Mouse (Mus musculus) liver, embryonic 14.5 days (tissue): ENCODE results near the gene 0610030E20Rik. TPM values are rescaled to one million over a fixed set of nuclear protein-coding genes. Genes with fewer than 3 reads are reported as not detected.

Source experiments
- ATAC-seq: fragments of 200-750 bp; cut with Nextera tagmentation; 2 replicates; pipeline ENCODE4 v1.8.0; 2017; ENCODE audit warnings: moderate number of reproducible peaks, mild to moderate bottlenecking, moderate library complexity; ENCODE audit not compliant: insufficient read depth
- DNase-seq, 3 experiments: peaks; one replicate each; pipeline ENCODE4 v3.0.0-alpha.2; 2012 to 2013; ENCODE audit warnings: low read depth in 3 of 3, low spot score in 3 of 3
- H3K27ac ChIP-seq: fragments of 300-500 bp; sonication (generic); 2 replicates; pipeline ENCODE4 v1.5.1; 2014; ENCODE audit warnings: moderate library complexity, mild to moderate bottlenecking, control low read depth, inconsistent platforms
- H3K27me3 ChIP-seq: fragments of 300-500 bp; sonication (generic); 2 replicates; pipeline ENCODE4 v1.6.1; 2014; ENCODE audit warnings: mild to moderate bottlenecking, low read length, moderate library complexity; ENCODE audit not compliant: control insufficient read depth, insufficient read depth
- H3K36me3 ChIP-seq: fragments of 300-500 bp; sonication (generic); replicated peaks from 2 replicates; pipeline ENCODE4 v1.6.1; 2014; ENCODE audit warnings: low read depth; ENCODE audit not compliant: control insufficient read depth, insufficient read depth
- H3K4me1 ChIP-seq, 2 experiments: fragments of 200-500 bp in 1 of 2; fragments of 300-500 bp in 1 of 2; sonication (generic) in 1 of 2; replicated peaks; 2 replicates each; pipeline ENCODE4 v1.6.1; 2012 to 2014; ENCODE audit warnings: antibody characterized with exemption in 1 of 2, inconsistent platforms in 1 of 2, low read length in 1 of 2; ENCODE audit not compliant: control insufficient read depth in 2 of 2, insufficient read depth in 2 of 2
- H3K4me2 ChIP-seq: fragments of 300-500 bp; sonication (generic); 2 replicates; pipeline ENCODE4 v1.6.1; 2014; ENCODE audit warnings: low read depth, mild to moderate bottlenecking, control low read depth, moderate library complexity
- H3K4me3 ChIP-seq, 2 experiments: fragments of 200-500 bp in 1 of 2; fragments of 300-500 bp in 1 of 2; sonication (generic) in 1 of 2; 2 replicates each; pipeline ENCODE4 v1.5.1; 2012 to 2014; ENCODE audit warnings: low read depth in 2 of 2, low read length in 2 of 2, mild to moderate bottlenecking in 2 of 2, control low read depth in 1 of 2, inconsistent platforms in 1 of 2, moderate library complexity in 1 of 2; ENCODE audit not compliant: insufficient read depth in 1 of 2
- H3K9ac ChIP-seq: fragments of 300-500 bp; sonication (generic); replicated peaks from 2 replicates; pipeline ENCODE4 v1.6.1; 2014; ENCODE audit warnings: mild to moderate bottlenecking, control low read depth, moderate library complexity
- H3K9me3 ChIP-seq: fragments of 300-500 bp; sonication (generic); 2 replicates; pipeline ENCODE4 v1.6.1; 2016; ENCODE audit warnings: low read length, mixed read lengths; ENCODE audit not compliant: control insufficient read depth
- CTCF ChIP-seq: IDR thresholded peaks from 2 replicates; pipeline ENCODE4 v1.5.1; 2016; ENCODE audit warnings: antibody characterized with exemption, low read depth, control low read depth
- EP300 ChIP-seq: IDR thresholded peaks from 2 replicates; pipeline ENCODE4 v1.6.1; 2016; ENCODE audit warnings: antibody characterized with exemption, low read depth
- WGBS: fragments of 180-500 bp; shearing (Covaris S2); extraction: QIAGEN DNeasy Blood & Tissue Kit; methylation state at CpG from one replicate; pipeline ENCODE4 v1.1.7; 2014; ENCODE audit not compliant: insufficient replicate concordance; 5-methylcytosine and 5-hydroxymethylcytosine counted together
- polyA plus RNA-seq, 2 experiments: library from polyadenylated mRNA; depleted of rRNA in 1 of 2; stranded (reverse) in 1 of 2; unstranded in 1 of 2; fragments of >200 nt; fragmentation: Nextera tagmentation in 1 of 2; extraction: Ambion mirVana in 1 of 2; gene quantifications; 2 replicates each; pipeline versions ENCODE4 v1.2.1 to v1.2.3; 2012 to 2014

The 0610030E20Rik gene
- polyA plus RNA-seq, 2 experiments: 7.9 to 10.1 TPM

DNA sequence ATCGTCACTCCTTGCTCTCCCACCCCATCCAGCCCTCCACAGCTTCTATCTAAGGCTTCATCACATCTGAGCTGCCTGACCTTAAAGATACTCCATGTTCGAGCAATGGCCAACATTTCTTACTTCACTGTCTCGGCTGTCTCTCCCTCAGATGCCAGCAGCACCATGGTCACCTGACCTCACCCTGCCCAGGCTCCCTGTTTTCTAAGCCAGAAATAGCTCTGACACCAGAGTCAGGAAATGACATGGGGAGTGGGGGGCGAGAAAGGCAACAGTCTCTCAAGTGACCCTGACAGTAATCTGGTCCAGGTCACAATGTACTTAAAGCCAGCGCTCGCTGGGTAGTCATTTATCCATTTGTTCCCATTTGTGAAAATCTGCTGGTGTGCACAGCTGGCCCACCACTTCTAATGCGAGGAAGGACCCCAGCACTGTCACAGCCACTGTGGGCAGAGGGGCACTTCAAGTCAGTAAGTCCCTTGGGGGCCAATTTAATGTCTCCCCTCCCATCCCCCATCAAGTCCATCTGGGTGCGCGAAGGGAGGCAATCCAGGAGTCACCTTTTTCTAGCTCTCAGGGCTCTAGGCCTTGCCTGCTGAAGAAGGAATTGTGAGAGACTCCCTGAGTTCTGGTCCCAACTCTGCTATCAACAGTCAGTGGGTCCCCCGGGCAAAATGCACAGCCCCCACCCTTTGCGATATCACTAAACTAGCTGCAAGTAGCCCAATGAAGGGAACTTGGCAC, 33.8 kb upstream of the 0610030E20Rik start:
- H3K4me1 ChIP-seq: no peaks in the 10 kb centered on the region
- H3K27me3 ChIP-seq: no peaks in the 10 kb centered on the region
- TF ChIP-seq CTCF: no peak
- no peak for TF ChIP-seq EP300
- no peak for ATAC-seq
- H3K9ac ChIP-seq: no peak overlapping the region
- no peaks in the 10 kb centered on the region for H3K9me3 ChIP-seq
- DNase-seq: no peak
- no peak overlapping the region for H3K4me3 ChIP-seq
- H3K4me2 ChIP-seq: no peak overlapping the region
- no peak overlapping the region for H3K27ac ChIP-seq
- 76% methylated on average over 11 of the region's 11 CpGs for WGBS
- peaks cover 24% of the 10 kb centered on the region for H3K36me3 ChIP-seq

DNA sequence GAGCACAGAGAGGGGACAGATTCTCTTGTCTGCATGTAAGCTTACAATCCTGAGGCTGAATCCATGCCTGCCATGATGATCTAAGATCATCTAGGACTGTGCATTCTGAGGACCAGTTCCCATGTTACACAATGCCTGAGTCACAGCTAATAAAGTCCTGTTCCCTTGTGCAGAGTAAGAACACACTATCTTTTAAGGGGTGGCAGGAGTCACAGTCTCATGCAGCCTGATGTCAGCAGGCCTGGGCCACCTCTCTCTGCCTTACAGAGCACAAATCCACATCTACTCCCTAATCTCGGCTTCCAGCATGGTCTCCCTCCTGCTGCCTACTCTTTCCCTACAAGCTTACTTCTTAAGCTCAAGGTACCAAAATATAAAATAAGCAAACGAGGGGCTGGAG, 31.7 kb upstream of the 0610030E20Rik start:
- DNase-seq (no peak), ATAC-seq (no peak)
- no peak overlapping the region for H3K4me3 ChIP-seq
- H3K36me3 ChIP-seq: peaks cover 45% of the 10 kb centered on the region
- H3K27ac ChIP-seq: no peak overlapping the region
- H3K27me3 ChIP-seq: no peaks in the 10 kb centered on the region
- H3K4me2 ChIP-seq: no peak overlapping the region
- TF ChIP-seq EP300 (no peak), CTCF (no peak)
- WGBS: 79% methylated on average over 2 of the region's 2 CpGs
- H3K4me1 ChIP-seq: no peaks in the 10 kb centered on the region; a peak in 1 of 4 replicates
- no peaks in the 10 kb centered on the region for H3K9me3 ChIP-seq
- H3K9ac ChIP-seq: no peak overlapping the region

DNA sequence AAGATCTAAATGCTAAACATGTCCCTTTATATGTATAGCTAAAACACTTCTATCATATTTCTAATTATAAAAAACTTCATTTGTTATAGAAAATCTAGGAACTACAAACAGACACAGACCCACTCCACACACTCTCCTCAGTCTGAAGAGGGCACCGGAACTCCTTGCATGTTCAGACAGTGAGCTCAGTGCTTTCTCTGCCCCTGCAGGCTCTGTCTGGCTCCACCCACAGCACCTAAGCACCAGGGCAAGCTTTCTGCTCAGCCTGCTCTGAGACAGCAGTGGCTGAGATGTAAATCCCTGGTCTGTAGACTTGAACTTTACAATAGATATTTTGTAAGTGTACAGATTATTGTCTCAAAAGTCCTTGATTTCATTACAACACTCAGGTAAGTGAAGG, 31.1 kb upstream of the 0610030E20Rik start:
- 78% methylated on average over 1 of the region's 1 CpGs for WGBS
- no peaks in the 10 kb centered on the region for H3K9me3 ChIP-seq
- H3K27me3 ChIP-seq: no peaks in the 10 kb centered on the region
- ATAC-seq (no peak), DNase-seq (no peak)
- 0 out of 2 replicates have a peak overlapping the region, but pooled peaks have one; percentile 3 for H3K9ac ChIP-seq
- H3K36me3 ChIP-seq: peaks cover 52% of the 10 kb centered on the region
- H3K27ac ChIP-seq: no peak overlapping the region
- no peak overlapping the region for H3K4me2 ChIP-seq
- H3K4me1 ChIP-seq: no peaks in the 10 kb centered on the region; a peak in 1 of 4 replicates
- no peak overlapping the region for H3K4me3 ChIP-seq
- TF ChIP-seq EP300 (no peak), CTCF (no peak)

DNA sequence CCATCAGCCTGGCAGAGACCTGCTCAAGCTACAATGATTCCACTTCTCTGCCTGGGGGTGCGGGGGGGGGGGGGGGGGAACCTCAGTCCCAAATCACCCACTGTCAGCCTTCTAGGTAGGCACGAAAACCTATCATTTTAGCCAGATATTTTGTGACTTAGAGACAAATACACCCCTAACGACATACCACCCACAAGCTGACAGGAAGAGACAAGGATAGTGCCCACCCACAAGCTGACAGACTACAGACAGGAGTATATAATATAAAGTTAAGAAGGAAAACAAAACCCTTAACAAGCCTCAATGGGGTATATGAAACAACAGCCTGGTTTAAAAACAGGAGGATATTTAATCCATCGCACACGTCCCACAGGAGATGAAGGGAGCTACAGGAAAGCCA, 28.7 kb upstream of the 0610030E20Rik start:
- H3K27ac ChIP-seq: no peak overlapping the region
- DNase-seq: no peak
- H3K27me3 ChIP-seq: no peaks in the 10 kb centered on the region
- peak; percentile 25; the same call in 1 of the 2 replicates for ATAC-seq
- no peak overlapping the region for H3K4me2 ChIP-seq
- no peak overlapping the region for H3K9ac ChIP-seq
- peaks cover 71% of the 10 kb centered on the region for H3K36me3 ChIP-seq
- no peaks in the 10 kb centered on the region for H3K9me3 ChIP-seq
- WGBS: 51% methylated on average over 5 of the region's 5 CpGs
- TF ChIP-seq CTCF (no peak), EP300 (no peak)
- peaks cover 3 to 4% of the 10 kb centered on the region in 2 experiments for H3K4me1 ChIP-seq
- no peak overlapping the region for H3K4me3 ChIP-seq

DNA sequence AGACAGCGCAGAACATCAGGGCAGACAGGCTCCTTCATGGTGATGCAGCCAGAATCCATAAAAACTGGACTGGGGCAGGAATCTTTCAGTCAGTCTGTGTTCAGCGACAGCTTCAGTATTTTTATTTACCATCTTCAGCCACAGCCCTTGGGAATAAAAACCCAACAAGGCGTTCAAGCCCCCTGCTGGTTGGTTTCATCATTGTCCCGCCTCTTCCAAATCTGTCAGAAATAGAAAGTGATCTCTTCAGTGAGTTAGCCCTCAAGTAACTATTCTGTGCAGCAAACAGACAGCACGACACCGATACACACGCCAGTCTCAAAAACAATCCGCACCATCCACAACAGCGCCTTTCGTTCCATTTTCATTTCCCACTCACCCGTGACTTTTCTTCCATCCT, 28.1 kb upstream of the 0610030E20Rik start:
- ATAC-seq: no peak

More for the DNA sequence above, 28.1 kb upstream of the 0610030E20Rik start:
- H3K4me3 ChIP-seq: no peak overlapping the region
- no peaks in the 10 kb centered on the region for H3K27me3 ChIP-seq
- DNase-seq: no peak
- no peak overlapping the region for H3K9ac ChIP-seq
- no peaks in the 10 kb centered on the region for H3K9me3 ChIP-seq
- H3K4me1 ChIP-seq: peaks cover 5 to 7% of the 10 kb centered on the region in 2 experiments
- H3K4me2 ChIP-seq: no peak overlapping the region
- WGBS: 73% methylated on average over 11 of the region's 11 CpGs
- peaks cover 74% of the 10 kb centered on the region for H3K36me3 ChIP-seq
- TF ChIP-seq EP300 (no peak), CTCF (peak; percentile 65)
- no peak overlapping the region for H3K27ac ChIP-seq
